Mouse (Mus musculus) forebrain, embryonic 11.5 days (tissue): ENCODE measurements at regions not wholly inside any gene's neighbourhood (a gene's known extent, or its start where the extent isn't known, plus 50 kb on each side); places are given as distances from the start of the nearest gene placed in this dataset.

ENCODE experiments used
- ATAC-seq: fragments of 200-750 bp; cut with Nextera tagmentation; replicated peaks from 2 replicates; pipeline ENCODE4 v1.8.0; 2017; ENCODE audit warnings: moderate TSS enrichment; ENCODE audit not compliant: low FRiP score
- DNase-seq: peaks from one replicate; pipeline ENCODE4 v3.0.0-alpha.2; 2017; ENCODE audit warnings: low spot score
- H3K27ac ChIP-seq: fragments of 300-500 bp; sonication (generic); 2 replicates; pipeline ENCODE4 v1.5.1; 2014; ENCODE audit warnings: low read depth, low read length
- H3K27me3 ChIP-seq: fragments of 300-500 bp; sonication (generic); 2 replicates; pipeline ENCODE4 v1.6.1; 2014; ENCODE audit warnings: mild to moderate bottlenecking, low read length, mixed read lengths; ENCODE audit not compliant: control insufficient read depth, insufficient read depth
- H3K36me3 ChIP-seq: fragments of 300-500 bp; sonication (generic); 2 replicates; pipeline ENCODE4 v1.6.1; 2014; ENCODE audit warnings: mild to moderate bottlenecking, low read length, moderate library complexity, mixed read lengths; ENCODE audit not compliant: control insufficient read depth, insufficient read depth
- H3K4me1 ChIP-seq: fragments of 300-500 bp; sonication (generic); replicated peaks from 2 replicates; pipeline ENCODE4 v1.6.1; 2014; ENCODE audit warnings: low read length, mixed read lengths; ENCODE audit not compliant: control insufficient read depth, insufficient read depth
- H3K4me2 ChIP-seq: fragments of 300-500 bp; sonication (generic); 2 replicates; pipeline ENCODE4 v1.6.1; 2014; ENCODE audit warnings: low read depth, mild to moderate bottlenecking, low read length, moderate library complexity, mixed read lengths; ENCODE audit not compliant: severe bottlenecking
- H3K4me3 ChIP-seq: fragments of 300-500 bp; sonication (generic); 2 replicates; pipeline ENCODE4 v1.5.1; 2014; ENCODE audit warnings: low read depth, low read length
- H3K9ac ChIP-seq: fragments of 300-500 bp; sonication (generic); 2 replicates; pipeline ENCODE4 v1.6.1; 2014; ENCODE audit warnings: low read length
- H3K9me3 ChIP-seq: fragments of 300-500 bp; sonication (generic); 2 replicates; pipeline ENCODE4 v1.6.1; 2016; ENCODE audit warnings: low read length, mixed read lengths; ENCODE audit not compliant: control insufficient read depth
- WGBS: fragments of 180-500 bp; shearing (Covaris S2); extraction: QIAGEN DNeasy Blood & Tissue Kit; methylation state at CpG from one replicate; pipeline ENCODE4 v1.1.7; 2014; 5-methylcytosine and 5-hydroxymethylcytosine counted together

- Histone ChIP-seq H3K4me3 (no peak overlapping the region), H3K27me3 (no peaks in the 10 kb centered on the region), H3K9me3 (no peaks in the 10 kb centered on the region), H3K36me3 (no peaks in the 10 kb centered on the region), H3K4me1 (peaks cover 3% of the 10 kb centered on the region; the same call in 1 of the 2 replicates), H3K27ac (peak overlapping the region; percentile 28; the same call in 1 of the 2 replicates), H3K4me2 (no peak overlapping the region), H3K9ac (no peak overlapping the region)
- peak; percentile 51; the same call in 1 of the 2 replicates for ATAC-seq
- no peak for DNase-seq
- 41% methylated on average over 9 of the region's 9 CpGs for WGBS
Measured at GRCm38 (mm10) chr8:90441058-90441851, 93.1 kb upstream of the Tox3 start.

DNA sequence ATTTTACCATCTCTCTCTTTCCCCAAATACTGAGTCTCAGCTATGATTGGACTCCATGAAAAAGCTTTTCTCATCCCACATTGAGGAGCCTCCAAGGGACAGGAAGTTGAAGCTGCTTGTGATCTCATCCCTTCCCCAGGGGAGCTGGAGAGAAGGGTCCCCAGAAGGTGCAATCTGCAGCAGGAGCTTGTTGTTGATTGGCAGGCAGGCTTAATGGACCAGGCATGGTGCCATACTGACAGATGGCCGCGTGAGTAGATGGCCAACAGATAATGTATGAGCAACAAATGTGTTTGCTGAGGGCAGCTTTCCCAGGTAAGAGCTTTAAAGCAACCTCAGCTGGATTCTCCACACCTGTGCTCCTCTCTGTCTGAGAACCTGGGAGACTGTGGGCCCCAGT is 65.9 kb upstream of the Tox3 start:
- 90% methylated on average over 2 of the region's 2 CpGs for WGBS
- H3K27ac ChIP-seq, result no peak overlapping the region
- H3K4me1 ChIP-seq, result no peaks in the 10 kb centered on the region
- ATAC-seq (no peak), DNase-seq (no peak)
- H3K9me3 ChIP-seq, result no peaks in the 10 kb centered on the region
- H3K27me3 ChIP-seq, result no peaks in the 10 kb centered on the region
- H3K36me3 ChIP-seq, result no peaks in the 10 kb centered on the region
- H3K4me2 ChIP-seq, result no peak overlapping the region
- H3K4me3 ChIP-seq, result no peak overlapping the region
- H3K9ac ChIP-seq, result no peak overlapping the region
